Comparison of ENCODE assay signal across 8 mouse cellular contexts in genomic region chr3:54358463-54359189, GRCm38 (mm10). TPM values are rescaled to one million over a fixed set of nuclear protein-coding genes. Genes with fewer than 3 reads are reported as not detected.
DNase-seq lines count a peak whose midpoint lies in the region; ATAC-seq and TF ChIP-seq lines count a peak whose summit lies in the region.

No protein-coding gene starts in this region.

- 0 out of 2 replicates have a peak, but pooled peaks cover 4% of the 10 kb centered on the region for H3K4me1 ChIP-seq in hindbrain, postnatal 0 days (ENCODE audit: insufficient read depth, low read length)
- peaks cover 5% of the 10 kb centered on the region; the same call in 1 of the 2 replicates for H3K4me1 ChIP-seq in lung, embryonic 16.5 days (replicated peaks; ENCODE audit: control insufficient read depth, insufficient read depth, low read length)

- no peak overlapping the region for H3K4me2 ChIP-seq in hindbrain, postnatal 0 days (ENCODE audit: low read depth, low read length)
- H3K4me2 ChIP-seq in lung, embryonic 16.5 days (ENCODE audit: low read depth, low read length), result peak overlapping the region; percentile 43

- TF ChIP-seq CTCF in hindbrain, postnatal 0 days (IDR thresholded peaks at IDR 0.05; ENCODE audit: low read depth), result no peak

- WGBS in hindbrain, postnatal 0 days, result 48% methylated on average over 15 of the region's 15 CpGs
- WGBS in lung, embryonic 16.5 days, result 32% methylated on average over 15 of the region's 15 CpGs

- intact Hi-C loops in gastrocnemius, postnatal 14 days (cut with DNase I; ENCODE audit: low total_unique reads), result loop anchor here (5.0 kb wide), 2 partner anchors 314 to 329 kb away; no protein-coding TSS in a partner anchor

- H3K27ac ChIP-seq in hindbrain, postnatal 0 days, result no peak overlapping the region
- peak overlapping the region; percentile 46 for H3K27ac ChIP-seq in lung, embryonic 16.5 days (ENCODE audit: low read length)

- peak; percentile 36 for DNase-seq in ovary, adult 18-20 months (ENCODE audit: low spot score)
- no peak for DNase-seq in ovary, postnatal 10 days (ENCODE audit: low spot score)
- DNase-seq in gastrocnemius, postnatal 14 days, result peak; percentile 53
- DNase-seq in hindbrain, postnatal 0 days (ENCODE audit: low spot score), result peak; percentile 12
- peak; percentile 15 to 52 for DNase-seq in urinary bladder, postnatal 36 days (ENCODE audit: low spot score in 2 of 2)
- no peak for DNase-seq in thymus, adult 18-20 months
- DNase-seq in c-Kit-positive CD71-positive TER-119-positive erythroid progenitor cells, embryonic 14.5 days (ENCODE audit: low spot score), result no peak

- H3K9me3 ChIP-seq in hindbrain, postnatal 0 days (ENCODE audit: low read length), result no peaks in the 10 kb centered on the region
- H3K9me3 ChIP-seq in lung, embryonic 16.5 days (ENCODE audit: control insufficient read depth, low read length), result no peaks in the 10 kb centered on the region

- H3K4me3 ChIP-seq in hindbrain, postnatal 0 days (ENCODE audit: low read length), result no peak overlapping the region
- peak overlapping the region; percentile 18 for H3K4me3 ChIP-seq in lung, embryonic 16.5 days (ENCODE audit: low read length)

- H3K27me3 ChIP-seq in hindbrain, postnatal 0 days (ENCODE audit: insufficient read depth, low read length), result no peaks in the 10 kb centered on the region
- no peaks in the 10 kb centered on the region for H3K27me3 ChIP-seq in lung, embryonic 16.5 days (ENCODE audit: control insufficient read depth, insufficient read depth, low read depth, low read length)

- ATAC-seq in hindbrain, postnatal 0 days, result no peak
- ATAC-seq in lung, embryonic 16.5 days (ENCODE audit: low read depth), result peak; percentile 64

- H3K9ac ChIP-seq in hindbrain, postnatal 0 days (replicated peaks; ENCODE audit: low read length), result no peak overlapping the region
- peak overlapping the region; percentile 41 for H3K9ac ChIP-seq in lung, embryonic 16.5 days (ENCODE audit: low read length)

- no peaks in the 10 kb centered on the region for H3K36me3 ChIP-seq in hindbrain, postnatal 0 days (ENCODE audit: insufficient read depth, low read length)
- no peaks in the 10 kb centered on the region for H3K36me3 ChIP-seq in lung, embryonic 16.5 days (ENCODE audit: control insufficient read depth, insufficient read depth, low read length)

RNA-seq across cellular contexts. Expression of gene Postn, which starts 2.3 kb away (rescaled TPM):
- total RNA-seq in gastrocnemius, postnatal 14 days (2021), result 100 to 1,000 TPM; 162 to 197 TPM
- total RNA-seq in hindbrain, postnatal 0 days (2014; rRNA removed), result 14.4 and 20.3 TPM in 2 replicates
- 13.6 and 15.3 TPM in 2 replicates for polyA plus RNA-seq in hindbrain, postnatal 0 days (2015; fragmentation: Nextera tagmentation; extraction: Ambion mirVana)
- 165 and 177 TPM in 2 replicates for polyA plus RNA-seq in lung, embryonic 16.5 days (2015; fragmentation: Nextera tagmentation; extraction: Ambion mirVana)

Comparison
In these comparisons a context has a peak if more than half of its experiments do, and no peak if none do; other contexts are left out.
1. DNase-seq: peak in ovary, adult 18-20 months (single experiment), gastrocnemius, postnatal 14 days (single experiment), hindbrain, postnatal 0 days (single experiment) and urinary bladder, postnatal 36 days (2 of 2); none in ovary, postnatal 10 days (single experiment), thymus, adult 18-20 months (0 of 2) and c-Kit-positive CD71-positive TER-119-positive erythroid progenitor cells, embryonic 14.5 days (single experiment).